Mouse (Mus musculus) yolk sac, embryonic 10.5 days (tissue): ENCODE results near the gene Dpp10.
A peak's percentile ranks its signal among the peaks of the same experiment; 100 is the strongest.

Experiments
- DNase-seq: peaks from one replicate; pipeline ENCODE4 v3.0.0-alpha.2; 2017; ENCODE audit warnings: low spot score

The Dpp10 gene

GRCm38 (mm10) chr1:123919606-123920005, 125.8 kb downstream of the Dpp10 start:
- DNase-seq, result no peak

DNA sequence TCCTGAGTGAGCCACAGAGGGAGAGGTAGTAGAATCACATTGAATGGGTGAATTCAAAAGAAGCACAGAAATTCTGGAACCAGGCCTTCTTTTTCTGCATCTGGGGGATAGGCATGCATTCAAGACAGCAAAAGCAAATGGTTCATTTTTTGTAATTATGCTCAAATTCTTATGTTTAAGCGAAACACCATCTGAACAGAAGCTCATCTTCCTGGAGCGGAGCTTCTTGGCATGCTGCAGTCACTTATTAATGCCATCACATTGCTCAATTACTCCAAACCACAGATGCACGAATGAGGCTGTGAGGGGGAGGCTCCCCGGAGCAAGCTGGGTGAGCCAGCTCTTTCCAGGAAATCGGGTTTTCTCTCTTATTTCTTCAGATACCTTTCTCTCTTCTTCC, 142.7 kb downstream of the Dpp10 start:
- DNase-seq, result no peak

DNA sequence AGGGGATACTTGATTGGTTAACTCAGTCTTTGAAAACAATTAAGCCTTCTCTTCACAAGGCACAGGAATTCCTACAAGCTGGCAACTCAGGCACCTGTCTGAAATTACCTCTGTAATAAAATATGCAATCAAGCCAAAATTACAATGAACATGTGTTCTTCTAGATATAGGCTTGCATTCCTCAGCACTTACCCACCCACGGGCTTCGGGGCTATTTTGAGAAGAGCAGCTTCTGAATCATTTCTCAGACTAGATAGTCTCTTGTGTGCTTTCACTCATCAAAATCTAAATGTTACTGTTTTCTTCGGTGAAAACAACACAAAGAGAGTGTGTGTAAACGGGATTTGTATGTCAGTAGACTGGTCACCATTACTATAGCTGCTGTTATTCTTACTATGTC, 144.1 kb downstream of the Dpp10 start:
- DNase-seq, result no peak

DNA sequence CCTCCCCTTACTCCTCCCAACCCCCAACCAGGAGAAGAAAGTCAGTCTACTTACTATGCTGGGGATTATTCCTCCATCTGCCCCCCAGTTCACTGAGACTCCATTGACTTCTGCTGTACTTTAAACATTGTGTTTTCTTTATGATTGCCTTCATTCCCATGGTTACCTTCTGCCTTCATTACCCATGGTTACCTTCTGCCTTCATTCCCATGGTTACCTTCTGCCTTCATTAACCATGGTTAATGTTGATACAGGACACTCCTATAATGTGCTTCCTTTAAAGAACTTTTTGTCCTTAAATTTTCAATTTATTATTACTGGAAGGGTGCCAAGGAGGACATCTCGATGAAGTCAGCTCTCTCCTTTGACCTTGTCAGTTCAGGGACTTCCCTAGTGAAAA, 158.1 kb downstream of the Dpp10 start:
- DNase-seq, result no peak

GRCm38 (mm10) chr1:123846881-123847280, 198.5 kb downstream of the Dpp10 start:
- DNase-seq, result no peak

DNA sequence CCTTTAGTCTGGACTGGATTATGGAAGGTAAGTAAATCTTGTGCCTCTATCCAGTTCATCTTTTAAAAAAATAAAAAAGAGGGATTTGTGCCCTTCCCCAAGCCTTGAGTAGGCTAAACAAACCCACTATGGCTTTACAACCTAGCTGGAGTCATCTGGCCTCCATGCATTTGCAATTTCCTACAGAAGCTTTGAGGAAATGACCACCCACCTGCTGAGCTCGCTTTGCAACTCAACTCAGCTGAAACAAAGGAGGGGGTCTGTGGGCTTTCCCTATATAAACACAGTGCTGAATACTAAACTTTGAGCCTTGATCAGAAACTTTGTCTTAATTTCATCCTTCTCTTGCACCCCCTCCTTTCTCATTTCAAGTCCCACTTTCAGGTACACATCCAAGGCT, 244.2 kb downstream of the Dpp10 start:
- no peak for DNase-seq

GRCm38 (mm10) chr1:123765511-123765910, 279.8 kb downstream of the Dpp10 start:
- no peak for DNase-seq

DNA sequence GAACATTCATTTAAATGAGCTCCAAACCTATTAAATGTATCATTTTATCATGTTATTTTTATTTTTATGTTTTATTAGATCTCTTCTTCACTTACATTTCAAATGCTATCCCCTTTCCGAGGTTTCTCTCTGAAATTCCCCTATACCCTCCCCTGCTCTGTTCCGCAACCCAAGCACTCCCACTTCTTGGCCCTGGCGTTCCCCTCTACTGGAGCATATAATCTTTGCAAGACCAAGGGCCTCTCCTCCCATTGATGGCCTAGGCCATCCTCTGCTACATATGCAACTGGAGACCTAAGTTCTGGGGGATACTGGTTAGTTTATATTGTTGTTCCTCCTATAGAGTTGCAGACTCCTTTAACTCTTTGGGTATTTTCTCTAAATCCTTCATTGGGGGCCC, 283.1 kb downstream of the Dpp10 start:
- no peak for DNase-seq

DNA sequence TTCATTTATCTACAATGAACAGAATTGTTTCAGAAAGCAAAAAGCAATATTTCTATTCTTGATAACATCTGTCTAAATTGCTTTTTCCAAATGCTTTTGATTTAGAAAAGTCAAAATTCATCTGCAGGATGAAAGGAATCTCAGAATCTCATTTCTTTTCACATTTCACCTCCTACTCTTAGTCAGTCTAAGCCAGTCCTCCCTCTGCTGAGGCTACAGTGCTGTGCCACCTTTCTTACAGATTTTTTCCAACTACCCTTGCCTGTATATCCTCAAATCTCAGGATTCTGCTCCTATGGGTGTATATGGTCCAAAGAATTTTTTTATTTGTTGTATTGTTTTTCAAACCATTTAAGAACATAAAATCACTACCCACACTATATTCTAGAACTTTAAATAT, 289.3 kb downstream of the Dpp10 start:
- no peak for DNase-seq

GRCm38 (mm10) chr1:123707292-123707691, 338.1 kb downstream of the Dpp10 start:
- DNase-seq, result no peak

GRCm38 (mm10) chr1:123658409-123658808, 386.9 kb downstream of the Dpp10 start:
- no peak for DNase-seq

- DNase-seq, result no peak
Measured at GRCm38 (mm10) chr1:123656607-123657006, 388.8 kb downstream of the Dpp10 start.

- DNase-seq, result no peak
Measured at GRCm38 (mm10) chr1:123637897-123638296, 407.5 kb downstream of the Dpp10 start.

DNA sequence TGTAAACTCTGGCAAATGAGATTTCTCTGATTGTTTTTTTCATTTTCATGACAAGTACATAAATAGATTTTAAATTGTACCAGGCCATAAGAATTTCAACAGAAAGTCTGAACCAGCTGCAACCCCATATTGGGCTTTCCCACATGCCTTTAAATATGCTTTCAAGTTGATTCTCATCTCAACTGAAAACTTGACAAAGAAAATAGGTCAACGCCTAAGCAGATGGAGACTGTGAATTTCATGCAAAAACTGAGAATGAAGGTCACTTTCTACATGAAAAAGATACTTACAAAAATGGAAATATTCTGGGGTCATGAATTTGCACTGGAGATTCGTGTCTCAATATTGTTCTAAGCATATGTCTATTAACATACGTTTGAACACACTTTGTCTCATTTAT, 417.1 kb downstream of the Dpp10 start:
- DNase-seq, result no peak

DNA sequence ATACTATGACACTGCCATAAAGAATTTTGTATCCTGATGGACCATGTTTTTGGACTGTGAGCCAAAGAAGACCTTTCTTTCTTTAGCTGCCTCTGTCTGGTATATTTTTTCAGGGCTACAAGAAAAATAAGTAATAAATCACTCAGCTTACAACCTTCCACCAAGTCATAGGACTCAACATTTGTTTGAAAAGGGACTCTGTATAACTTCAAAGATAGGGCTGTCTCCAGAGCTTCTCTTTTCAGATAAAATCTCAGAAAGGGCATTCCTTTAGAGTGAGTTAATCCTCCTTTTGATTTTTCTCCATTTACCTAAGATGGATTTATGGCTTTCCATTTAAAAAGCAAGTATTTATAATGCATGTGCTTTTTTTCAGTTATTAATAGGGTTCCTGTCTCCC, 460.5 kb downstream of the Dpp10 start:
- no peak for DNase-seq

DNA sequence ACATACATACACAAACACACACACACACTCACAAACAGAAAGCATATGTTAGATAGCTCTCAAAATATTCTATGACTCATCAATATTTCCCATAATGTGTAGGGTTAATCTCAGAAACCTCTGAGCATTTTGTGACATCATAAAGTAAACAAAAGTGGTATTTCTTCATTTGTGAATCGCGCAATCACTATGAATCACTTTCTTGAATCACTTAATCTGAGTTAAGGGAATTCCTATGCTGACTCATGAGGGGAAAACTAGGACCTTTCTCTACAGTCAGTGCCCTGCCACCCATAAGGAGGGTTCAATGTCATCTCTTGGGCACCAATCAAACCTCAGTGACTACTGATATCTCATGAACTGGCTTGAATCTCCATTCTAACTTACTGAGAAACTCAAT, 465.2 kb downstream of the Dpp10 start:
- DNase-seq, result no peak

DNA sequence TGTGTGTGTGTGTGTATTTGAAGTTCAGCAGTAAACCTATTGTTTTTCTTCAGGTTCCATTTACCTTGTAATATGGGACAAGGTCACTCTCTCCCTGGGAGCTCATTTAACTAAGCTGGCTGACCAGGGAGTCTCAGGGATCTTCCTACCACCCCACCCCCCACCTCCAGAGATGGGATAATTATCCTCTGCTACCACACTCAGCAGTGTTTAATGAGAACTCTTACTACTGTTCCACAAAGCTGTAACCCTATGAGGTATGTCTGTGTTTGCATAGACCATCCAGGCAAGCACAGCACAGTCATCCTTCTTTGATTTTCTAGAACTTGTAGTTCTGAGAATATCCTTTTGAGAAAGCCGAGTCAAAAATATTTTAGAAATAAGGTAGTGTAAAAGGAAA, 471.6 kb downstream of the Dpp10 start:
- DNase-seq, result no peak

- no peak for DNase-seq
Measured at GRCm38 (mm10) chr1:123542496-123542895, 502.9 kb downstream of the Dpp10 start.

- DNase-seq, result peak; percentile 2
Measured at GRCm38 (mm10) chr1:123467729-123468128, 577.6 kb downstream of the Dpp10 start.

- no peak for DNase-seq
Measured at GRCm38 (mm10) chr1:123414163-123414562, 631.2 kb downstream of the Dpp10 start.

GRCm38 (mm10) chr1:123351300-123351699, 694.1 kb downstream of the Dpp10 start:
- no peak for DNase-seq

- DNase-seq, result no peak
Measured at GRCm38 (mm10) chr1:123337877-123338276, 707.5 kb downstream of the Dpp10 start.

- no peak for DNase-seq
Measured at GRCm38 (mm10) chr1:123316886-123317285, 728.5 kb downstream of the Dpp10 start.
